Mouse (Mus musculus) heart, embryonic 11.5 days (tissue): ENCODE results near the gene B3galt1. TPM values are rescaled to one million over a fixed set of nuclear protein-coding genes. Genes with fewer than 3 reads are reported as not detected.

ENCODE experiments used
- ATAC-seq: fragments of 200-750 bp; cut with Nextera tagmentation; replicated peaks from 2 replicates; pipeline ENCODE4 v1.8.0; 2017; ENCODE audit warnings: moderate library complexity; ENCODE audit not compliant: insufficient number of reproducible peaks, low FRiP score, low TSS enrichment
- H3K27ac ChIP-seq: fragments of 300-500 bp; sonication (generic); 2 replicates; pipeline ENCODE4 v1.5.1; 2014; ENCODE audit warnings: mild to moderate bottlenecking, low read depth, low read length
- H3K27me3 ChIP-seq: fragments of 300-500 bp; sonication (generic); 2 replicates; pipeline ENCODE4 v1.6.1; 2014; ENCODE audit warnings: mild to moderate bottlenecking, low read length, mixed read lengths; ENCODE audit not compliant: control insufficient read depth, insufficient read depth
- H3K36me3 ChIP-seq: fragments of 300-500 bp; sonication (generic); 2 replicates; pipeline ENCODE4 v1.6.1; 2014; ENCODE audit warnings: mild to moderate bottlenecking, low read length, moderate library complexity, mixed read lengths; ENCODE audit not compliant: control insufficient read depth, insufficient read depth
- H3K4me1 ChIP-seq: fragments of 300-500 bp; sonication (generic); 2 replicates; pipeline ENCODE4 v1.6.1; 2014; ENCODE audit warnings: low read length; ENCODE audit not compliant: control insufficient read depth, insufficient read depth
- H3K4me2 ChIP-seq: fragments of 300-500 bp; sonication (generic); 2 replicates; pipeline ENCODE4 v1.6.1; 2014; ENCODE audit warnings: mild to moderate bottlenecking, moderate library complexity
- H3K4me3 ChIP-seq: fragments of 300-500 bp; sonication (generic); 2 replicates; pipeline ENCODE4 v1.5.1; 2014; ENCODE audit warnings: low read depth, low read length
- H3K9ac ChIP-seq: fragments of 300-500 bp; sonication (generic); 2 replicates; pipeline ENCODE4 v1.6.1; 2014; ENCODE audit warnings: mild to moderate bottlenecking, low read depth, low read length, moderate library complexity
- H3K9me3 ChIP-seq: fragments of 300-500 bp; sonication (generic); replicated peaks from 2 replicates; pipeline ENCODE4 v1.6.1; 2016; ENCODE audit warnings: low read length; ENCODE audit not compliant: control insufficient read depth
- WGBS: fragments of 180-500 bp; shearing (Covaris S2); extraction: QIAGEN DNeasy Blood & Tissue Kit; methylation state at CpG from one replicate; pipeline ENCODE4 v1.1.7; 2014; ENCODE audit not compliant: insufficient replicate concordance; 5-methylcytosine and 5-hydroxymethylcytosine counted together
- polyA plus RNA-seq: library from polyadenylated mRNA; unstranded; fragments of >200 nt; fragmentation: Nextera tagmentation; extraction: Ambion mirVana; gene quantifications from 2 replicates; pipeline ENCODE4 v1.2.1, GENCODE M21; 2014

Gene B3galt1
- polyA plus RNA-seq, 1 experiment from 2014 or later = 4.8 TPM

- no peak overlapping the region for H3K27ac ChIP-seq
Observed at GRCm38 (mm10) chr2:67903769-67904168, 338.1 kb downstream of the B3galt1 start.

GRCm38 (mm10) chr2:67931994-67932393, 366.3 kb downstream of the B3galt1 start:
- no peaks in the 10 kb centered on the region for H3K9me3 ChIP-seq
- ATAC-seq = no peak
- H3K4me2 ChIP-seq = no peak overlapping the region
- 80% methylated on average over 3 of the region's 3 CpGs for WGBS
- no peak overlapping the region for H3K4me3 ChIP-seq
- H3K4me1 ChIP-seq = no peaks in the 10 kb centered on the region
- no peaks in the 10 kb centered on the region for H3K27me3 ChIP-seq
- no peaks in the 10 kb centered on the region for H3K36me3 ChIP-seq
- H3K9ac ChIP-seq = no peak overlapping the region
- H3K27ac ChIP-seq = no peak overlapping the region

More at GRCm38 (mm10) chr2:67903769-67904168, 338.1 kb downstream of the B3galt1 start:
- Histone ChIP-seq H3K4me2 (no peak overlapping the region), H3K36me3 (no peaks in the 10 kb centered on the region), H3K27me3 (no peaks in the 10 kb centered on the region), H3K4me3 (no peak overlapping the region), H3K9me3 (no peaks in the 10 kb centered on the region), H3K9ac (no peak overlapping the region), H3K4me1 (peaks cover 3% of the 10 kb centered on the region; the same call in 1 of the 2 replicates)
- ATAC-seq = no peak
- 78% methylated on average over 1 of the region's 1 CpGs for WGBS

- WGBS = 73% methylated on average over 3 of the region's 3 CpGs
- H3K9ac ChIP-seq = no peak overlapping the region
- no peaks in the 10 kb centered on the region for H3K36me3 ChIP-seq
- no peak for ATAC-seq
- no peaks in the 10 kb centered on the region for H3K27me3 ChIP-seq
- H3K4me3 ChIP-seq = no peak overlapping the region
- H3K4me2 ChIP-seq = no peak overlapping the region
- no peaks in the 10 kb centered on the region for H3K9me3 ChIP-seq
- H3K27ac ChIP-seq = no peak overlapping the region
- no peaks in the 10 kb centered on the region for H3K4me1 ChIP-seq
Observed at GRCm38 (mm10) chr2:67948408-67948807, 382.7 kb downstream of the B3galt1 start.

GRCm38 (mm10) chr2:67956182-67956581, 390.5 kb downstream of the B3galt1 start:
- WGBS = 82% methylated on average over 4 of the region's 4 CpGs
- H3K4me1 ChIP-seq = no peaks in the 10 kb centered on the region

GRCm38 (mm10) chr2:67957561-67957960, 391.9 kb downstream of the B3galt1 start:
- Histone ChIP-seq H3K4me1 (no peaks in the 10 kb centered on the region), H3K4me3 (no peak overlapping the region), H3K27ac (no peak overlapping the region), H3K36me3 (no peaks in the 10 kb centered on the region), H3K9me3 (no peaks in the 10 kb centered on the region), H3K4me2 (no peak overlapping the region), H3K27me3 (no peaks in the 10 kb centered on the region), H3K9ac (no peak overlapping the region)
- WGBS = 72% methylated on average over 2 of the region's 2 CpGs
- ATAC-seq = no peak

More at GRCm38 (mm10) chr2:67956182-67956581, 390.5 kb downstream of the B3galt1 start:
- Histone ChIP-seq H3K9me3 (no peaks in the 10 kb centered on the region), H3K27ac (no peak overlapping the region), H3K36me3 (no peaks in the 10 kb centered on the region), H3K27me3 (no peaks in the 10 kb centered on the region), H3K4me3 (no peak overlapping the region), H3K9ac (no peak overlapping the region), H3K4me2 (no peak overlapping the region)
- ATAC-seq = no peak

- Histone ChIP-seq H3K27ac (no peak overlapping the region), H3K4me3 (no peak overlapping the region), H3K27me3 (no peaks in the 10 kb centered on the region), H3K9me3 (no peaks in the 10 kb centered on the region), H3K9ac (no peak overlapping the region), H3K4me1 (no peaks in the 10 kb centered on the region), H3K4me2 (no peak overlapping the region), H3K36me3 (no peaks in the 10 kb centered on the region)
- no peak for ATAC-seq
- 69% methylated on average over 2 of the region's 2 CpGs for WGBS
Observed at GRCm38 (mm10) chr2:67960711-67961110, 395.0 kb downstream of the B3galt1 start.

- Histone ChIP-seq H3K4me1 (no peaks in the 10 kb centered on the region), H3K36me3 (no peaks in the 10 kb centered on the region)
- no peak for ATAC-seq
Observed at GRCm38 (mm10) chr2:67968812-67969211, 403.1 kb downstream of the B3galt1 start.

GRCm38 (mm10) chr2:67971091-67971490, 405.4 kb downstream of the B3galt1 start:
- Histone ChIP-seq H3K9ac (no peak overlapping the region), H3K27ac (no peak overlapping the region), H3K27me3 (no peaks in the 10 kb centered on the region), H3K4me2 (no peak overlapping the region), H3K4me1 (no peaks in the 10 kb centered on the region), H3K36me3 (no peaks in the 10 kb centered on the region), H3K4me3 (no peak overlapping the region), H3K9me3 (no peaks in the 10 kb centered on the region)
- WGBS = 74% methylated on average over 7 of the region's 7 CpGs
- no peak for ATAC-seq

More at GRCm38 (mm10) chr2:67968812-67969211, 403.1 kb downstream of the B3galt1 start:
- H3K27ac ChIP-seq = no peak overlapping the region
- no peak overlapping the region for H3K4me3 ChIP-seq
- H3K4me2 ChIP-seq = no peak overlapping the region
- no peak overlapping the region for H3K9ac ChIP-seq
- H3K27me3 ChIP-seq = no peaks in the 10 kb centered on the region
- H3K9me3 ChIP-seq = no peaks in the 10 kb centered on the region

GRCm38 (mm10) chr2:67971576-67971975, 405.9 kb downstream of the B3galt1 start:
- H3K4me1 ChIP-seq = no peaks in the 10 kb centered on the region
- no peak overlapping the region for H3K9ac ChIP-seq
- H3K4me2 ChIP-seq = no peak overlapping the region
- WGBS = 82% methylated on average over 6 of the region's 6 CpGs
- H3K27ac ChIP-seq = no peak overlapping the region
- H3K4me3 ChIP-seq = no peak overlapping the region
- no peaks in the 10 kb centered on the region for H3K27me3 ChIP-seq
- H3K36me3 ChIP-seq = no peaks in the 10 kb centered on the region
- H3K9me3 ChIP-seq = no peaks in the 10 kb centered on the region
- ATAC-seq = no peak
